Mouse (Mus musculus) brain, embryonic 14.5 days (tissue): ENCODE results near the gene Med25. TPM values are rescaled to one million over a fixed set of nuclear protein-coding genes. Genes with fewer than 3 reads are reported as not detected.
A peak's percentile ranks its signal among the peaks of the same experiment; 100 is the strongest.
"Not testable (repeated sequence)": the region's sequence is repeated elsewhere in the genome, so short reads cannot be mapped to it uniquely, and the experiment has no call there.

ENCODE experiments used
- DNase-seq: peaks from one replicate; pipeline ENCODE4 v3.0.0-alpha.2; 2011; ENCODE audit warnings: low read depth
- CTCF ChIP-seq: fragments of 200-500 bp; IDR thresholded peaks from 2 replicates; pipeline ENCODE4 v1.5.1; 2012; ENCODE audit warnings: inconsistent platforms, mild to moderate bottlenecking, moderate library complexity, borderline replicate concordance; ENCODE audit not compliant: insufficient read depth, insufficient read length; ENCODE audit errors: extremely low read depth
- POLR2A ChIP-seq: fragments of 200-500 bp; IDR thresholded peaks from 2 replicates; pipeline ENCODE4 v1.6.1; 2012; ENCODE audit warnings: mild to moderate bottlenecking, inconsistent platforms, borderline replicate concordance; ENCODE audit not compliant: poor library complexity, insufficient read depth, insufficient read length, severe bottlenecking; ENCODE audit errors: extremely low read depth
- polyA plus RNA-seq: library from polyadenylated mRNA; depleted of rRNA; stranded (reverse); fragments of >200 nt; gene quantifications from 2 replicates; pipeline ENCODE4 v1.2.3, GENCODE M21; 2012

The Med25 gene
- polyA plus RNA-seq, 1 experiment, result 205 TPM

DNA sequence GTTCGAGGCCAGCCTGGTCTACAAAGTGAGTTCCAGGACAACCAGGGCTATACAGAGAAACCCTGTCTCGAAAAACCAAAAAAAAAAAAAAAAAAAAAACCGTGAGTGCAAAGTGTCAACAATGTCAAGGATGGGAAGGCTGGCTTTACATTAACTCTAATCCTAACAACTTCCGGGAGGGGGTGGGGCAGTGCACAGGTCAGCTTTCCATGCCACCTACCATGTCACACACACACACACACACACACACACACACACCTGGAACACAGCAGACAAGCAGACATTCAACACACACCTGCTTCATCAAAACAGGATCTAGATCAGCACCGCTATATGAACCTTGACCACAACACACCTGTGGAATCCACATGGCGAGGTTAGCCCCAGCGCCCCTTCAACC, 2.3 kb downstream of the Med25 start:
- no peak for TF ChIP-seq CTCF
- no peak for TF ChIP-seq POLR2A
- DNase-seq, result no peak

- DNase-seq, result no peak
- TF ChIP-seq POLR2A, result no peak
- TF ChIP-seq CTCF, result no peak
Measured at GRCm38 (mm10) chr7:44888256-44889105, 4.0 kb downstream of the Med25 start.

- no peak for TF ChIP-seq POLR2A
- no peak for TF ChIP-seq CTCF
- DNase-seq, result no peak
Measured at GRCm38 (mm10) chr7:44886964-44887363, 5.5 kb downstream of the Med25 start.

- no peak for TF ChIP-seq POLR2A
- no peak for TF ChIP-seq CTCF
- DNase-seq, result no peak
Measured at GRCm38 (mm10) chr7:44884637-44885036, 7.9 kb downstream of the Med25 start.

DNA sequence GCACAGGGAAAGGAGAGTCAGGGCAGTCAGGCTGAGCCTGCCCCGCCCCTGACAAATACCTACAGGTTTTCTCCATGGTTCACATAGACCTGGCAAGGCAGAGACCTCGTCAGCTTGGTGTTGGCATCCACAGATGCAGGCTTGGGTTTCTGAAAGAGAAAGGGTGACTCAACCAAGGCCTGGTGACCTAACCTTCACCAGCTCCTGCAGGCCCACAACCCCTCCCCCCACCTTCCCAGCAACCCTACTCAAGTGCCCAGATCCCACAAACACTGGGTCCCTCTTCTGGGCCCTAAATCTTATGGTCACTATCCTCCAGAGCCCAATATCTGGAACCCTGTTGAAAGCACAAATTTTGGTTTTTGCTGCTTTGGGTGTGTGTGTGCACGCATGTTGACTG, 9.5 kb downstream of the Med25 start:
- DNase-seq, result no peak
- TF ChIP-seq POLR2A (no peak), CTCF (no peak)

DNA sequence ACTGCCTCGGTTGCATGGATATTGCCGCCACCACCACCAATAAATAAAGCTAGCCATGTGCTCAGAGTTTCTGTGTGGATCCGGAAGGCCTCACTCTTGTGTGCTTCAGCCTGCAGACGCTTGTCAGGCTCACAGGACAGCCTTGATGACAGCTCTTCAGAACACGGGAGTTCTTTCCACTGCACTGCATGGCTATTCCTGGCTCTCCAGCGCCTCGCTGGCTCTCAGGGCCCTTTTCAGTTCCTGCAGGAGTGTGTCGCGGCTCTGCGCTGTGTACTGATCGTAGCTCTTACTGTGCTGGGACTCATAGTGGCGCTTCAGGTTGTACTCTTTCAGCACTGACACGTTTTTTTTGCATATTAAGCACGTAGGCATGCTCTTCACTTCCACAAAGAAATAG, 14.7 kb downstream of the Med25 start:
- no peak for TF ChIP-seq POLR2A
- TF ChIP-seq CTCF, result no peak
- DNase-seq, result no peak

DNA sequence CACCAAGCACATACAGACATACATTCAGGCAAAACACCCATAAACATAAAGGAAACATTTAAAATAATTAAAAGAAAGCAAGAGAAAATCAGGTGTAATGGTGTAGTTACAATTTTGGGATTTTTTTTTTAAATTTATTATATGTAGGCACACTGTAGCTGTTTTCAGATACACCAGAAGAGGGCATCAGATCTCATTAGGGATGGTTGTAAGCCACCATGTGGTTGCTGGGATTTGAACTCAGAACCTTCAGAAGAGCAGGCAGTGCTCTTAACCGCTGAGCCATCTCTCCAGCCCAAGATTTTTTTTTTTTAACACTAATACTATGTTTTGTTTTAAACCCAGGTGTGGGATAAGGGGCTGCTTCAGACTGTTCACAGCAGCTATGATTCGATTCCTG, 20.7 kb downstream of the Med25 start:
- DNase-seq, result not testable (repeated sequence)

- TF ChIP-seq POLR2A, result no peak
- TF ChIP-seq CTCF, result no peak
Measured at GRCm38 (mm10) chr7:44871181-44871580, 21.3 kb downstream of the Med25 start.

GRCm38 (mm10) chr7:44870614-44871013, 21.9 kb downstream of the Med25 start:
- no peak for TF ChIP-seq CTCF
- no peak for TF ChIP-seq POLR2A
- no peak for DNase-seq

More at GRCm38 (mm10) chr7:44871181-44871580, 21.3 kb downstream of the Med25 start:
- DNase-seq, result no peak

DNA sequence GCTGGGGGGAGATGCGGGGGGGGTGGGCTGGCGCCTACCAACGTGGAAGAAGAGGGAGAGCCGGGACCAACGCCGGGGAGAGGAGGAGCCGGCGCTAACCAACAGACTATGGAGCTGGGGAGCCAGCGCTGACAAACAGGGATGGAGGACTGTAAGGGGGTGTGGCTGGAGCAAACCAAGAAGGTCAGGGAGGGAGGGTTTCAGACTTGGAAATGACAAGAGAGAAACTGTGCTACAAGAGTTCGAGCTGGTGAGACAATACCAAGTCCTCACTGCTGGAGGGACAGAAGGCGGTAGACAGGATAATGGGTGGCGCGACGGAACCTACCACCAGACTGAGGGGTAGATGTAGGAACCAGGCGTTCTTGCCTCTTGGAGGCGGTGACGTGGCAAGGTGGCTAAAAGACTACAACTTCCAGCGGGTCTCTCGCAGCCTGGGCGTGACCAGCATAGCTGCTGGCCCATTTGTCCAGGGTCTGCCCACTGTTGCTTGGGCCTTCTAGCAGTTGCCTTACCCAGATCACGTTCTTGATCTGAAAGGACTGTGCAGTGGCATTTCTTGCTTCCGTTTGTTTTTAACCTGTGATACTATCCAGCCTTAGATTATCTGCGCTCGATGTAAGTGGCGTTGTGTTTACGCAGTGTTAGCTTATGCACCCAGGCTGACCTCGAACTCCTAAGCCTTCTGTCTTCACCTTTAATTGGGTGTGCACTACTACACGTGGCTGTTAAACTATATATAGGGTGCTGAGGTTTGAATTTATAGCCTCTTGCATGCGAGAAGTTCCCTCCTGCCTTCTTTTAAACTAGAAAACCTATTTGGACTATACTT, 22.6 kb downstream of the Med25 start, which contains the start of gene Ptov1:
Gene Ptov1 (minus strand): TSS at position 92 of the 832 bp plus-strand sequence.
- TF ChIP-seq POLR2A (peak; percentile 3; the same call in 1 of the 2 replicates), CTCF (0 out of 2 replicates have a peak, but pooled peaks have one; percentile 5)

GRCm38 (mm10) chr7:44868919-44869696, 23.4 kb downstream of the Med25 start:
- TF ChIP-seq POLR2A (peak; percentile 95), CTCF (no peak)
- peak; percentile 82 for DNase-seq

More for the DNA sequence above, 22.6 kb downstream of the Med25 start, which contains the start of gene Ptov1:
- peak; percentile 100 for DNase-seq

- DNase-seq, result no peak
- TF ChIP-seq POLR2A (no peak), CTCF (no peak)
Measured at GRCm38 (mm10) chr7:44868465-44868864, 24.0 kb downstream of the Med25 start.
